Mouse (Mus musculus): ENCODE data around the gene Hoxb5. TPM values are rescaled to one million over a fixed set of nuclear protein-coding genes. Genes with fewer than 3 reads are reported as not detected.

Hoxb5 gene
- total RNA-seq, 2 experiments from 2014 or later, result 0.10 to 0.14 TPM

Small RNA genes lying within 50 kb of the gene (microRNA-seq; reads per million reads assigned to microRNA genes)
- gene Mir10a (1,302 reads per million, percentile 81 among the genes with 10 or more reads in this experiment), gene Mir196a-1 (not detected)

Other genes starting within 250 kb of the Hoxb5 start
- 10 to 100 TPM; 29.0 to 32.2 TPM for gene Ube2z, start 237.9 kb upstream of the Hoxb5 start, total RNA-seq (2021)
- 1,000 to 10,000 TPM; 3,505 to 3,833 TPM for gene Atp5g1, start 227.7 kb upstream of the Hoxb5 start, total RNA-seq (2021)
- not detected for gene Calcoco2, start 191.4 kb upstream of the Hoxb5 start, total RNA-seq (2021)
- gene Ttll6, start 169.6 kb upstream of the Hoxb5 start, total RNA-seq (2021), result not detected
- gene Hoxb13, start 109.0 kb upstream of the Hoxb5 start, total RNA-seq (2021), result not detected
- gene Hoxb9, start 31.9 kb upstream of the Hoxb5 start, total RNA-seq (2021), result not detected
- gene Hoxb8, start 21.4 kb upstream of the Hoxb5 start, total RNA-seq (2021), result not detected
- not detected for gene Hoxb7, start 16.7 kb upstream of the Hoxb5 start, total RNA-seq (2021)
- not detected for gene Hoxb6, start 10.9 kb upstream of the Hoxb5 start, total RNA-seq (2021)
- under 1 TPM; 0.57 to 0.59 TPM for gene Hoxb4, start 14.9 kb downstream of the Hoxb5 start, total RNA-seq (2021)
- gene Hoxb3, start 20.0 kb downstream of the Hoxb5 start, total RNA-seq (2021), result under 1 TPM; 0.36 to 0.45 TPM
- gene Hoxb2, start 47.2 kb downstream of the Hoxb5 start, total RNA-seq (2021), result 1 to 10 TPM in 1 of 2 experiments, under 1 TPM in 1; 0.81 to 1.3 TPM
- gene Hoxb1, start 62.4 kb downstream of the Hoxb5 start, total RNA-seq (2021), result not detected
- under 1 TPM in 1 of 2 experiments, not detected in 1; 0.17 TPM for gene Skap1, start 161.3 kb downstream of the Hoxb5 start, total RNA-seq (2021)